Mouse (Mus musculus) intestine, postnatal 0 days (tissue): ENCODE measurements around the gene Ccdc106. TPM values are rescaled to one million over a fixed set of nuclear protein-coding genes. Genes with fewer than 3 reads are reported as not detected.

ENCODE experiments used
- ATAC-seq: fragments of 200-750 bp; cut with Nextera tagmentation; 2 replicates; pipeline ENCODE4 v1.8.0; 2017; ENCODE audit warnings: mild to moderate bottlenecking, moderate TSS enrichment, moderate library complexity
- H3K27ac ChIP-seq: fragments of 300-500 bp; sonication (generic); 2 replicates; pipeline ENCODE4 v1.5.1; 2014; ENCODE audit warnings: mild to moderate bottlenecking, low read depth, low read length, moderate library complexity
- H3K27me3 ChIP-seq: fragments of 300-500 bp; sonication (generic); replicated peaks from 2 replicates; pipeline ENCODE4 v1.6.1; 2014; ENCODE audit warnings: low read length, mixed read lengths; ENCODE audit not compliant: control insufficient read depth, insufficient read depth
- H3K36me3 ChIP-seq: fragments of 300-500 bp; sonication (generic); 2 replicates; pipeline ENCODE4 v1.6.1; 2014; ENCODE audit warnings: mild to moderate bottlenecking, moderate library complexity; ENCODE audit not compliant: control insufficient read depth, insufficient read depth
- H3K4me1 ChIP-seq: fragments of 300-500 bp; sonication (generic); replicated peaks from 2 replicates; pipeline ENCODE4 v1.6.1; 2014; ENCODE audit warnings: antibody characterized with exemption, low read length, mixed read lengths; ENCODE audit not compliant: control insufficient read depth, insufficient read depth
- H3K4me2 ChIP-seq: fragments of 300-500 bp; sonication (generic); replicated peaks from 2 replicates; pipeline ENCODE4 v1.6.1; 2014; ENCODE audit warnings: low read depth, mild to moderate bottlenecking, moderate library complexity
- H3K4me3 ChIP-seq: fragments of 300-500 bp; sonication (generic); 2 replicates; pipeline ENCODE4 v1.5.1; 2014; ENCODE audit warnings: low read depth, low read length
- H3K9ac ChIP-seq: fragments of 300-500 bp; sonication (generic); 2 replicates; pipeline ENCODE4 v1.6.1; 2014; ENCODE audit warnings: mild to moderate bottlenecking, low read depth, low read length
- H3K9me3 ChIP-seq: fragments of 300-500 bp; sonication (generic); 2 replicates; pipeline ENCODE4 v1.6.1; 2016; ENCODE audit warnings: mixed run types; ENCODE audit not compliant: control insufficient read depth
- CTCF ChIP-seq: sonication (generic); IDR thresholded peaks from 2 replicates; pipeline ENCODE4 v1.5.1; 2016; ENCODE audit warnings: low read depth, mild to moderate bottlenecking, control low read depth, antibody characterized with exemption, moderate library complexity
- WGBS: fragments of 180-500 bp; shearing (Covaris S2); extraction: QIAGEN DNeasy Blood & Tissue Kit; methylation state at CpG from one replicate; pipeline ENCODE4 v1.1.7; 2014; 5-methylcytosine and 5-hydroxymethylcytosine counted together
- polyA plus RNA-seq: library from polyadenylated mRNA; unstranded; fragments of >200 nt; fragmentation: Nextera tagmentation; extraction: Ambion mirVana; gene quantifications from 2 replicates; pipeline ENCODE4 v1.2.1, GENCODE M21; 2015

Gene Ccdc106
- polyA plus RNA-seq, 1 experiment from 2014 or later = 8.8 TPM

DNA sequence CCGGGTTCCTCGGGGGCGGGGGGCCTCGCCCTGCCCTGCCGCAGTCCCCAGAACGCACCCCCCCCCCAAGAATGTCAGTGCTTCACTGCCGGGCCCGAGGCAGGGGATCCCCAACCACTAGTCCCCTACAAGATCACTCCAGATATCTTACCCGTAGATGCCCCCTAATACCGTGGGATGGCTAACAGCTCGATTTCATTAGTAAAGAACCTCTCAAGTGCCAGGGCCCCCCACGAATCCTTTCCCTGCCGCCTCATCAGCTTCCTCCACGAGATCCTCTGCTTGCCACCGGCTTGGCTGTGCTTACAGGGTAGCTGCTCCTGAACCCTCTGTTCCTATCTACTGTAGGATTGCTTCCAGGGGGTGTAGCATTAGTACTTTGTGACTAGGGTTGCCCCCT is 332 bp downstream of the Ccdc106 start:
- under 1% methylated on average over 15 of the region's 15 CpGs for WGBS
- H3K4me3 ChIP-seq = peak overlapping the region; percentile 88
- peaks cover 3% of the 10 kb centered on the region; the same call in 1 of the 2 replicates for H3K4me1 ChIP-seq
- H3K27me3 ChIP-seq = no peaks in the 10 kb centered on the region
- no peaks in the 10 kb centered on the region for H3K9me3 ChIP-seq
- peaks cover 22% of the 10 kb centered on the region; the same call in 1 of the 2 replicates for H3K36me3 ChIP-seq
- peak overlapping the region; percentile 75 for H3K4me2 ChIP-seq
- H3K27ac ChIP-seq = peak overlapping the region; percentile 95
- H3K9ac ChIP-seq = peak overlapping the region; percentile 96
- 0 out of 2 replicates have a peak, but pooled peaks have one; percentile 0 for ATAC-seq
- TF ChIP-seq CTCF = no peak

DNA sequence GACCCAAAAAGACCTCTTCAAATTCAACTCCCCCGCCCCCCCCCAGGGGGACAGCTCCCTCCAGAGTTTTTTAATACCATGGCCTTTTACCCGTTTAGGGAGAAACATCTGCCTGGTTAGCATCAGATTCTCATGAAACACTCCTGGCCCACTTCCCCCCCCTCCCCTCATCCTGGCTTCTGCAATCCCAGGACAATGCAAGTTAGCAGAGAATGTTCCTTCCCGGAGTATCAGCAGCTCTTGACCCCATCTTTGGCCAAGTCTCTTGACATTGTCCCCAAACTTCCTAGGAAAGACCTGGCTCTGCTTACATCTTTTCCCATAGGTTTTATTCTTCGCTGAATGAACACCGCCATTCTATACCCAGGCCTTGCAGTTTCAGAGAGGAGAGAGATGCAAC is 844 bp downstream of the Ccdc106 start:
- no peaks in the 10 kb centered on the region; the same call in 1 of the 2 replicates for H3K4me1 ChIP-seq
- peak overlapping the region; percentile 88 for H3K4me3 ChIP-seq
- peak overlapping the region; percentile 96 for H3K9ac ChIP-seq
- 41% methylated on average over 5 of the region's 5 CpGs for WGBS
- H3K27ac ChIP-seq = peak overlapping the region; percentile 95
- TF ChIP-seq CTCF = no peak
- ATAC-seq = no peak
- H3K36me3 ChIP-seq = peaks cover 22% of the 10 kb centered on the region; the same call in 1 of the 2 replicates
- H3K4me2 ChIP-seq = peak overlapping the region; percentile 75
- H3K27me3 ChIP-seq = no peaks in the 10 kb centered on the region
- H3K9me3 ChIP-seq = no peaks in the 10 kb centered on the region

DNA sequence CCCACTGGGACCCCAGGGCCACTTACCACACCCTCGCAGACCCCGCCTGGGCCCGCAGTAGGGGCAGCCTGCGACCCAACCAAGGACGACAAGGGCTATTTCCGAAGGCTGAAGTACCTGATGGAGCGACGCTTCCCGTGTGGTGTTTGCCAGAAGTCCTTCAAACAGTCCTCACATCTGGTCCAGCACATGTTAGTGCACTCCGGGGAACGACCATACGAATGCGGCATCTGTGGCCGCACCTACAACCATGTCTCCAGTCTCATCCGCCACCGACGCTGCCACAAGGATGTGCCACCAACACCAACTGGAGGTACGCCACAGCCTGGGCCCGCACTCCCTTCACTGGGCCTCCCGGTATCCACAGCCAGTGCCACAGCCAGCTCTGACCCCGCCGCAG is 9.2 kb downstream of the Ccdc106 start:
- Histone ChIP-seq H3K27me3 (no peaks in the 10 kb centered on the region), H3K4me1 (no peaks in the 10 kb centered on the region), H3K36me3 (peaks cover 55% of the 10 kb centered on the region), H3K4me2 (no peak overlapping the region), H3K9ac (no peak overlapping the region), H3K27ac (0 out of 2 replicates have a peak overlapping the region, but pooled peaks have one; percentile 46), H3K4me3 (no peak overlapping the region), H3K9me3 (peaks cover 16% of the 10 kb centered on the region)
- TF ChIP-seq CTCF = no peak
- ATAC-seq = no peak
- WGBS = 92% methylated on average over 22 of the region's 22 CpGs

DNA sequence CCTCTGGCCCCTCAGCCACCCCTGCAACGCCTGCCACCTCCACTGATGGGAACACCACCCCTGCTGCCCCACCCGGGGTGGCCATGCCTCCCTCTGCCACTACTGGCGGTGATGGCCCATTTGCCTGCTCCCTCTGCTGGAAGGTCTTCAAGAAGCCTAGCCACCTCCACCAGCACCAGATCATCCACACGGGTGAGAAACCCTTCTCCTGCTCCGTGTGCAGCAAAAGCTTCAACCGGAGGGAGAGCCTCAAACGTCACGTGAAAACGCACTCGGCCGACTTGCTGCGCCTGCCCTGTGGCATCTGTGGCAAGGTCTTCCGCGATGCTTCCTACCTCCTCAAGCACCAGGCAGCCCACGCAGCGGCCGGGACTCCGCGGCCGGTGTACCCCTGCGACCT is 9.6 kb downstream of the Ccdc106 start:
- Histone ChIP-seq H3K27me3 (no peaks in the 10 kb centered on the region), H3K9me3 (peaks cover 16% of the 10 kb centered on the region), H3K4me3 (no peak overlapping the region), H3K9ac (no peak overlapping the region), H3K4me2 (no peak overlapping the region), H3K4me1 (no peaks in the 10 kb centered on the region), H3K36me3 (peaks cover 52% of the 10 kb centered on the region), H3K27ac (peak overlapping the region; percentile 46; the same call in 1 of the 2 replicates)
- no peak for TF ChIP-seq CTCF
- WGBS = 94% methylated on average over 21 of the region's 21 CpGs
- ATAC-seq = no peak

DNA sequence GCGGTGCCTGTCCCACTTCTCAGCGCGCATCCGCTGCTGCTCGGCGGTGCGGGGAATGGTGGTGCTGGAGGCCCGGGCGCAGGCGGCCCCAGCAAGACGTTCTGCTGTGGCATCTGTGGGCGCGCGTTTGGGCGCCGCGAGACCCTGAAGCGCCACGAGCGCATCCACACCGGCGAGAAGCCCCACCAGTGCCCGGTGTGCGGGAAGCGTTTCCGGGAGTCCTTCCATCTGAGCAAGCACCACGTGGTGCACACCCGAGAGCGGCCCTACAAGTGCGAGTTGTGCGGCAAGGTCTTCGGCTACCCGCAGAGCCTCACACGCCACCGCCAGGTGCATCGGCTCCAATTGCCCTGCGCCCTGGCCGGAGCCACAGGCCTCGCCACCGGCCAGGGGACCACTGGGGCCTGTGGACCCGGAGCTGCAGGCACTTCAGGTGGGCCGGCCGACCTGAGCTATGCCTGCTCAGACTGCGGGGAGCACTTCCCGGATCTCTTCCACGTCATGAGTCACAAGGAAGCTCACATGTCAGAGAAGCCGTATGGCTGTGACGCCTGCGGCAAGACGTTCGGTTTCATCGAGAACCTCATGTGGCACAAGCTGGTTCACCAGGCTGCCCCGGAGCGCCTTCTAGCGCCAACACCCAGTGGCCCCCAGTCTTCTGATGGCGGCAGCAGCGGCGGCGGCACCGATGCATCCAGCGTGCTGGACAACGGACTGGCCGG is 10.4 kb downstream of the Ccdc106 start:
- no peaks in the 10 kb centered on the region for H3K4me1 ChIP-seq
- H3K9ac ChIP-seq = no peak overlapping the region
- 88% methylated on average over 63 of the region's 63 CpGs for WGBS
- H3K4me2 ChIP-seq = no peak overlapping the region
- no peak for ATAC-seq
- H3K27me3 ChIP-seq = no peaks in the 10 kb centered on the region
- no peak for TF ChIP-seq CTCF
- peaks cover 16% of the 10 kb centered on the region for H3K9me3 ChIP-seq
- H3K36me3 ChIP-seq = peaks cover 59% of the 10 kb centered on the region
- no peak overlapping the region for H3K4me3 ChIP-seq
- H3K27ac ChIP-seq = peak overlapping the region; percentile 46

DNA sequence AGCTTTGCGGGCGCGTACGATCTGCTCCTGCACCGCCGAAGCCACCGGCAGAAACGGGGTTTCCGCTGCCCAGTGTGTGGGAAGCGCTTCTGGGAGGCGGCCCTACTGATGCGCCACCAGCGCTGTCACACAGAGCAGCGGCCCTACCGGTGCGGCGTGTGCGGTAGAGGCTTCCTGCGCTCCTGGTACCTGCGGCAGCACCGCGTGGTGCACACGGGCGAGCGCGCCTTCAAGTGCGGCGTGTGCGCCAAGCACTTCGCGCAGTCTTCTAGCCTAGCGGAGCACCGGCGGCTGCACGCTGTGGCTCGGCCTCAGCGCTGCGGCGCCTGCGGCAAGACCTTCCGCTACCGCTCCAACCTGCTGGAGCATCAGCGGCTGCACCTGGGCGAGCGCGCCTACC is 11.1 kb downstream of the Ccdc106 start:
- Histone ChIP-seq H3K9me3 (peaks cover 16% of the 10 kb centered on the region), H3K36me3 (peaks cover 67% of the 10 kb centered on the region), H3K4me3 (no peak overlapping the region), H3K27ac (peak overlapping the region; percentile 46), H3K4me1 (no peaks in the 10 kb centered on the region), H3K27me3 (no peaks in the 10 kb centered on the region), H3K9ac (no peak overlapping the region), H3K4me2 (no peak overlapping the region)
- WGBS = 86% methylated on average over 46 of the region's 46 CpGs
- ATAC-seq = no peak
- TF ChIP-seq CTCF = no peak
